Mouse (Mus musculus) heart, postnatal 25 days (tissue): ENCODE data around the gene Ptgr2. TPM values are rescaled to one million over a fixed set of nuclear protein-coding genes. Genes with fewer than 3 reads are reported as not detected.
A peak's percentile ranks its signal among the peaks of the same experiment; 100 is the strongest.
"Not testable (repeated sequence)": the region's sequence is repeated elsewhere in the genome, so short reads cannot be mapped to it uniquely, and the experiment has no call there.

Source experiments
- DNase-seq: peaks from one replicate; pipeline ENCODE4 v3.0.0; 2022; ENCODE audit warnings: low spot score
- intact Hi-C: fragments of 180-260 bp; cut with DNase I; formaldehyde crosslinking; loops from one replicate; pipeline ENCODE4 v1.15.1; 2025
- total RNA-seq, 2 experiments: library from RNA; stranded (reverse); gene quantifications; 2 replicates each; pipeline ENCODE4 v1.2.3; 2021

Gene Ptgr2
- total RNA-seq, 2 experiments from 2014 or later = 213 to 236 TPM

- intact Hi-C loops = no loop called here
- no peak for DNase-seq
Measured at GRCm38 (mm10) chr12:84299265-84299664, 14.2 kb downstream of the Ptgr2 start.

- DNase-seq = no peak
- intact Hi-C loops = no loop called here
Measured at GRCm38 (mm10) chr12:84304101-84304500, 19.1 kb downstream of the Ptgr2 start.

GRCm38 (mm10) chr12:84304554-84304953, 19.5 kb downstream of the Ptgr2 start:
- DNase-seq = no peak
- intact Hi-C loops = no loop called here

- intact Hi-C loops = no loop called here
Measured at GRCm38 (mm10) chr12:84311306-84311705, 26.3 kb downstream of the Ptgr2 start.

GRCm38 (mm10) chr12:84316006-84316405, 31.0 kb downstream of the Ptgr2 start:
- intact Hi-C loops = loop anchor here (2.0 kb wide), 1 partner anchor 31 kb away; the partner anchor contains the start of gene Ptgr2
- no peak for DNase-seq

More at GRCm38 (mm10) chr12:84311306-84311705, 26.3 kb downstream of the Ptgr2 start:
- DNase-seq = no peak

- peak; percentile 76 for DNase-seq
- intact Hi-C loops = loop anchor here (2.0 kb wide), 1 partner anchor 32 kb away; the partner anchor contains the start of gene Ptgr2
Measured at GRCm38 (mm10) chr12:84316721-84317621, 31.9 kb downstream of the Ptgr2 start, which contains the start of gene Zfp410. Zfp410 (plus strand) TSS chr12:84316852.

GRCm38 (mm10) chr12:84327111-84327512, 42.1 kb downstream of the Ptgr2 start:
- peak; percentile 5 for DNase-seq
- intact Hi-C loops = no loop called here

GRCm38 (mm10) chr12:84336963-84337625, 52.1 kb downstream of the Ptgr2 start:
- intact Hi-C loops = no loop called here
- no peak for DNase-seq

GRCm38 (mm10) chr12:84347192-84347591, 62.2 kb downstream of the Ptgr2 start:
- DNase-seq = no peak
- intact Hi-C loops = no loop called here

GRCm38 (mm10) chr12:84358699-84359098, 73.7 kb downstream of the Ptgr2 start:
- not testable (repeated sequence) for DNase-seq
- intact Hi-C loops = loop anchor here (5.0 kb wide), 1 partner anchor 71 kb away; the partner anchor contains the start of gene Ptgr2

- peak; percentile 90 for DNase-seq
- intact Hi-C loops = no loop called here
Measured at GRCm38 (mm10) chr12:84361555-84362489, 76.8 kb downstream of the Ptgr2 start, which contains the start of the genes Coq6 and Fam161b. Coq6 (plus strand) TSS chr12:84361657. Fam161b (minus strand) TSS chr12:84361833.

- DNase-seq = no peak
- intact Hi-C loops = no loop called here
Measured at GRCm38 (mm10) chr12:84362872-84363271, 77.8 kb downstream of the Ptgr2 start.

GRCm38 (mm10) chr12:84364291-84364690, 79.3 kb downstream of the Ptgr2 start:
- no peak for DNase-seq
- intact Hi-C loops = no loop called here

- intact Hi-C loops = no loop called here
- no peak for DNase-seq
Measured at GRCm38 (mm10) chr12:84365137-84365536, 80.1 kb downstream of the Ptgr2 start.

Other genes starting within 250 kb of the Ptgr2 start
- gene Acot4, start 246.9 kb upstream of the Ptgr2 start, total RNA-seq = 1 to 10 TPM in 1 of 2 experiments, under 1 TPM in 1; 0.94 to 1.5 TPM
- gene Gm49366, start 246.3 kb upstream of the Ptgr2 start, total RNA-seq = not detected
- gene Acot3, start 233.1 kb upstream of the Ptgr2 start, total RNA-seq = 1 to 10 TPM; 1.7 TPM
- gene Acot5, start 215.9 kb upstream of the Ptgr2 start, total RNA-seq = not detected
- 1 to 10 TPM; 2.2 to 2.4 TPM for gene Acot6, start 184.6 kb upstream of the Ptgr2 start, total RNA-seq
- 10 to 100 TPM in 1 of 2 experiments, 1 to 10 TPM in 1; 8.2 to 10.1 TPM for gene Dnal1, start 170.9 kb upstream of the Ptgr2 start, total RNA-seq
- under 1 TPM; 0.14 to 0.18 TPM for gene Pnma1, start 136.7 kb upstream of the Ptgr2 start, total RNA-seq
- gene Elmsan1, start 66.4 kb upstream of the Ptgr2 start, total RNA-seq = 10 to 100 TPM; 13.8 to 17.7 TPM
- 10 to 100 TPM; 19.5 to 22.1 TPM for gene Zfp410, start 31.6 kb downstream of the Ptgr2 start, total RNA-seq
- gene Coq6, start 76.4 kb downstream of the Ptgr2 start, total RNA-seq = 100 to 1,000 TPM; 102 to 106 TPM
- 1 to 10 TPM; 8.3 to 8.5 TPM for gene Fam161b, start 76.6 kb downstream of the Ptgr2 start, total RNA-seq
- 10 to 100 TPM; 58.1 to 59.2 TPM for gene Entpd5, start 123.8 kb downstream of the Ptgr2 start, total RNA-seq
- gene Bbof1, start 123.8 kb downstream of the Ptgr2 start, total RNA-seq = 1 to 10 TPM; 1.3 to 3.0 TPM
- 1 to 10 TPM; 8.4 to 8.5 TPM for gene Rnf113a2, start 132.0 kb downstream of the Ptgr2 start, total RNA-seq
- 100 to 1,000 TPM; 178 to 183 TPM for gene Aldh6a1, start 165.8 kb downstream of the Ptgr2 start, total RNA-seq
- gene Lin52, start 166.2 kb downstream of the Ptgr2 start, total RNA-seq = 10 to 100 TPM; 10.2 to 12.2 TPM